Mouse (Mus musculus) c-Kit-negative CD71-positive TER-119-positive erythroid progenitor cells, embryonic 14.5 days (primary cell): ENCODE measurements around the gene Cyp2w1.

Experiments
- DNase-seq: peaks from one replicate; pipeline ENCODE4 v3.0.0-alpha.2; 2013; ENCODE audit warnings: low read depth, low spot score

Gene Cyp2w1

GRCm38 (mm10) chr5:139364911-139365571 is 12.6 kb downstream of the Cyp2w1 start:
- no peak for DNase-seq

- no peak for DNase-seq
Measured at GRCm38 (mm10) chr5:139365827-139366226, 13.4 kb downstream of the Cyp2w1 start.

- no peak for DNase-seq
Measured at GRCm38 (mm10) chr5:139366484-139366883, 14.1 kb downstream of the Cyp2w1 start.

- DNase-seq = no peak
Measured at GRCm38 (mm10) chr5:139367884-139368458, 15.6 kb downstream of the Cyp2w1 start.

- no peak for DNase-seq
Measured at GRCm38 (mm10) chr5:139368638-139369320, 16.4 kb downstream of the Cyp2w1 start.

- DNase-seq = no peak
Measured at GRCm38 (mm10) chr5:139370336-139370735, 17.9 kb downstream of the Cyp2w1 start.

GRCm38 (mm10) chr5:139371118-139371517 is 18.7 kb downstream of the Cyp2w1 start:
- no peak for DNase-seq

- peak; percentile 84 for DNase-seq
Measured at GRCm38 (mm10) chr5:139371631-139372401, 19.4 kb downstream of the Cyp2w1 start.

- no peak for DNase-seq
Measured at GRCm38 (mm10) chr5:139373126-139373525, 20.7 kb downstream of the Cyp2w1 start.

- DNase-seq = no peak
Measured at GRCm38 (mm10) chr5:139373889-139374444, 21.6 kb downstream of the Cyp2w1 start.

- DNase-seq = no peak
Measured at GRCm38 (mm10) chr5:139374841-139375240, 22.4 kb downstream of the Cyp2w1 start.

- DNase-seq = no peak
Measured at GRCm38 (mm10) chr5:139377468-139378270, 25.3 kb downstream of the Cyp2w1 start, which contains the start of gene Gpr146. Gene Gpr146, plus strand, starts transcription at chr5:139377697.

- DNase-seq = no peak
Measured at GRCm38 (mm10) chr5:139378271-139378556, 25.8 kb downstream of the Cyp2w1 start.

- DNase-seq = no peak
Measured at GRCm38 (mm10) chr5:139378986-139379629, 26.7 kb downstream of the Cyp2w1 start.

- DNase-seq = no peak
Measured at GRCm38 (mm10) chr5:139379771-139380384, 27.5 kb downstream of the Cyp2w1 start.

- peak; percentile 94 for DNase-seq
Measured at GRCm38 (mm10) chr5:139380385-139381248, 28.2 kb downstream of the Cyp2w1 start.

- peak; percentile 71 for DNase-seq
Measured at GRCm38 (mm10) chr5:139381586-139382513, 29.4 kb downstream of the Cyp2w1 start.

GRCm38 (mm10) chr5:139382760-139383159 is 30.3 kb downstream of the Cyp2w1 start:
- DNase-seq = peak; percentile 73
